Mouse (Mus musculus) liver, embryonic 14.5 days (tissue): Measurements from ENCODE around the gene Inpp4b.

ENCODE experiments used
- CTCF ChIP-seq: IDR thresholded peaks from 2 replicates; pipeline ENCODE4 v1.5.1; 2016; ENCODE audit warnings: antibody characterized with exemption, low read depth, control low read depth
- EP300 ChIP-seq: IDR thresholded peaks from 2 replicates; pipeline ENCODE4 v1.6.1; 2016; ENCODE audit warnings: antibody characterized with exemption, low read depth

GRCm38 (mm10) chr8:81731332-81731731 lies 389.0 kb downstream of the Inpp4b start:
- no peak for TF ChIP-seq CTCF
- TF ChIP-seq EP300, result no peak
